9 mouse cellular contexts compared by ENCODE assay signal in genomic region chr14:48207119-48207518, GRCm38 (mm10).
DNase-seq lines count a peak whose midpoint lies in the region; ATAC-seq and TF ChIP-seq lines count a peak whose summit lies in the region.
"Had no signal": no experiment of that assay in that cellular context is flagged by ENCODE, and none has a peak within 500 bp of the region (broad histone marks: within the 10 kb centered on the region; RNA-seq: fewer than 3 reads in every experiment).

No protein-coding gene starts in this region.

- DNase-seq in left cerebral cortex, adult 18-20 months (ENCODE audit: low spot score in 2 of 2): peak; percentile 41 to 49
- no peak for DNase-seq in left cerebral cortex, adult 9 months (ENCODE audit: low spot score in 2 of 2)
- DNase-seq in heart, embryonic 10.5 days (ENCODE audit: low spot score): no peak
- peak; percentile 46 to 66 for DNase-seq in layer of hippocampus, adult 18-20 months (ENCODE audit: low spot score in 2 of 2)
- DNase-seq in midbrain, embryonic 10.5 days (ENCODE audit: low spot score): no peak
- no peak for DNase-seq in gastrocnemius, adult 2 months

- peaks cover 34% of the 10 kb centered on the region for H3K4me1 ChIP-seq in heart, embryonic 10.5 days
- H3K4me1 ChIP-seq in midbrain, embryonic 10.5 days: peaks cover 45% of the 10 kb centered on the region

- intact Hi-C loops in gastrocnemius, adult 2 months (cut with DNase I): no loop called here

- no peak for ATAC-seq in erythroblast, adult 5-6 weeks (replicated peaks; ENCODE audit: low FRiP score, poor library complexity, severe bottlenecking)
- ATAC-seq in monocyte, adult 5-6 weeks (replicated peaks; ENCODE audit: insufficient number of reproducible peaks, low FRiP score, low TSS enrichment, poor library complexity, severe bottlenecking): no peak

- peaks cover 20% of the 10 kb centered on the region; the same call in 1 of the 2 replicates for H3K27me3 ChIP-seq in heart, embryonic 10.5 days (ENCODE audit: insufficient read depth, poor library complexity, severe bottlenecking)
- no peaks in the 10 kb centered on the region for H3K27me3 ChIP-seq in midbrain, embryonic 10.5 days (ENCODE audit: low read depth, poor library complexity, severe bottlenecking)

- no peak overlapping the region; the same call in 1 of the 2 replicates for H3K27ac ChIP-seq in heart, embryonic 10.5 days
- 0 out of 2 replicates have a peak overlapping the region, but pooled peaks have one; percentile 38 for H3K27ac ChIP-seq in midbrain, embryonic 10.5 days (replicated peaks)
- no peak overlapping the region for H3K27ac ChIP-seq in gastrocnemius, adult 2 months

- peak overlapping the region; percentile 9; the same call in 1 of the 2 replicates for H3K4me3 ChIP-seq in heart, embryonic 10.5 days
- no peak overlapping the region for H3K4me3 ChIP-seq in midbrain, embryonic 10.5 days
- H3K4me3 ChIP-seq in gastrocnemius, adult 2 months: no peak overlapping the region
- H3K4me3 ChIP-seq: erythroblast, embryonic 14.5 days had no signal

- no peak for TF ChIP-seq CTCF in gastrocnemius, adult 2 months (IDR thresholded peaks at IDR 0.05)

- no peaks in the 10 kb centered on the region for H3K9me3 ChIP-seq in heart, embryonic 10.5 days
- H3K9me3 ChIP-seq in midbrain, embryonic 10.5 days (replicated peaks): no peaks in the 10 kb centered on the region

- 19% methylated on average over 15 of the region's 15 CpGs for WGBS in heart, embryonic 10.5 days
- 77% methylated on average over 15 of the region's 15 CpGs for WGBS in midbrain, embryonic 10.5 days

- H3K36me3 ChIP-seq in heart, embryonic 10.5 days: no peaks in the 10 kb centered on the region
- H3K36me3 ChIP-seq in midbrain, embryonic 10.5 days: no peaks in the 10 kb centered on the region

Comparison
In these comparisons a context has a peak if more than half of its experiments do, and no peak if none do; other contexts are left out.
1. DNase-seq: peak in left cerebral cortex, adult 18-20 months (2 of 2) and layer of hippocampus, adult 18-20 months (2 of 2); none in left cerebral cortex, adult 9 months (0 of 2), heart, embryonic 10.5 days (single experiment), midbrain, embryonic 10.5 days (single experiment) and gastrocnemius, adult 2 months (single experiment).